Mouse (Mus musculus): Measurements from ENCODE around the gene Arid5b. TPM values are rescaled to one million over a fixed set of nuclear protein-coding genes. Genes with fewer than 3 reads are reported as not detected.
A peak's percentile ranks its signal among the peaks of the same experiment; 100 is the strongest.

Arid5b gene
- polyA plus RNA-seq, 1 experiment from 2014 or later = 10.6 TPM

DNA sequence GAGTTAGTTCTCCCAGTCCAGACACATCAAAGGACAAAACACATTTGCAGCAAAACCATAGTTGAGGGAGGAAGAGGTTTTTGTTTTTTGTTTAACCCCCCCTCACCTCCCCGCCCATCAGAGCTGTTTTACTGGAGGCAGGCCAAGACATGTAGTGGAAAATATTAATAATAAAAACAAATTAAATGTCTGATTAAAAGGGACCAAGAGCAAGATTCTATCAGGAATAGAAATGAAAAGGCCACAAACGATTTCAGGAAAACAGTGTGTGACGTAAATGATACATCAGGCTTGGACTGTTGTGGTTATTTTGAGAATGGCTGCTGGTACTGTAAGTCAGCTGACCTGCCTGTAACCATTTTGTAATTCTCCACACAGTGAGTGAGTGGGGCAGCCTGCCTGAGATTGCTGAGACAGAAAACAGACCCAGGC, 85.7 kb downstream of the Arid5b start:
- no peaks in the 10 kb centered on the region for H3K36me3 ChIP-seq (ENCODE audit: control insufficient read depth, insufficient read depth, low read length)
- no peaks in the 10 kb centered on the region for H3K27me3 ChIP-seq (replicated peaks; ENCODE audit: control insufficient read depth, insufficient read depth, low read length)
- peak overlapping the region; percentile 46 for H3K27ac ChIP-seq (ENCODE audit: low read depth, low read length)
- no peaks in the 10 kb centered on the region for H3K9me3 ChIP-seq (replicated peaks; ENCODE audit: control insufficient read depth, low read length)
- no peak overlapping the region for H3K4me3 ChIP-seq (ENCODE audit: low read depth, low read length)
- no peak overlapping the region for H3K4me2 ChIP-seq (ENCODE audit: low read length)
- H3K9ac ChIP-seq (ENCODE audit: low read length) = 0 out of 2 replicates have a peak overlapping the region, but pooled peaks have one; percentile 5
- DNase-seq (ENCODE audit: low spot score) (peak; percentile 46), ATAC-seq (no peak)
- 22% methylated on average over 3 of the region's 3 CpGs for WGBS
- peaks cover 27% of the 10 kb centered on the region for H3K4me1 ChIP-seq (ENCODE audit: control insufficient read depth, insufficient read depth, low read length)

DNA sequence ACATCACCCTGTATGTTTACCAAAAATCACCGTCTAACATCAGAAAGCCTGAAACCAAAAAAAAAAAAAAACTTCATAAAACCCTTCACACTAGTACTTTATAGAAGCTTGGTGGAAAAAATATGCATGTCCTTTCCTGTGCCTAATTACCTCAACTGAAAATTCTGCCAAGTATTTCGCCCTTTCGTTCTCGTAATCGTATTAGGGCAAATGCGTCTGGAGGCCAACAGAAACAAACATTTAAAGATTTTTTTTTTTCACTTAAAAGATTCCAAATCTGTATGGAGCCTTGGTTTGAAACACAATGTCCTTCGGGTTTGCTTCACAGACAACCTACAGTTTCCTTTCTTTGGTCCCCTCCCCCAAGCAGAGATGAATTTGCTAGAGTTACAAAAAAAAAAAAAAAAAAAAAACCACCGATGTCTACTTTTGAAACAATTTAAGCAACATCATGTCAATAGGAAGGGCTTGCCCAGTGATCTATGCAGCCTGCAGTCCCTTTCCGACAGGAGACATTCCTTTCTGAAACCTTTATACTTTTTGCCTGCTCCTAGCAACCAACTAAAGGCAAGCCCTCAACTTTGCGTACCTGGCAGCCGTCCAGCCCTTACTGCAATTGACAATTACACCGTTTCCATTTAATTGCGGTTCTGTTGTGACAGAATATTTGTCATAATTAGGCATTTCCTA, 86.7 kb downstream of the Arid5b start:
- 6% methylated on average over 13 of the region's 13 CpGs for WGBS
- Histone ChIP-seq H3K27me3 (replicated peaks; ENCODE audit: control insufficient read depth, insufficient read depth, low read length) (no peaks in the 10 kb centered on the region), H3K4me2 (ENCODE audit: low read length) (peak overlapping the region; percentile 35), H3K9ac (ENCODE audit: low read length) (no peak overlapping the region), H3K36me3 (ENCODE audit: control insufficient read depth, insufficient read depth, low read length) (no peaks in the 10 kb centered on the region), H3K4me3 (ENCODE audit: low read depth, low read length) (peak overlapping the region; percentile 0; the same call in 1 of the 2 replicates), H3K27ac (ENCODE audit: low read depth, low read length) (peak overlapping the region; percentile 9; the same call in 1 of the 2 replicates), H3K9me3 (replicated peaks; ENCODE audit: control insufficient read depth, low read length) (no peaks in the 10 kb centered on the region), H3K4me1 (ENCODE audit: control insufficient read depth, insufficient read depth, low read length) (peaks cover 27% of the 10 kb centered on the region)
- DNase-seq (ENCODE audit: low spot score) = peak; percentile 79
- ATAC-seq = peak; percentile 62

DNA sequence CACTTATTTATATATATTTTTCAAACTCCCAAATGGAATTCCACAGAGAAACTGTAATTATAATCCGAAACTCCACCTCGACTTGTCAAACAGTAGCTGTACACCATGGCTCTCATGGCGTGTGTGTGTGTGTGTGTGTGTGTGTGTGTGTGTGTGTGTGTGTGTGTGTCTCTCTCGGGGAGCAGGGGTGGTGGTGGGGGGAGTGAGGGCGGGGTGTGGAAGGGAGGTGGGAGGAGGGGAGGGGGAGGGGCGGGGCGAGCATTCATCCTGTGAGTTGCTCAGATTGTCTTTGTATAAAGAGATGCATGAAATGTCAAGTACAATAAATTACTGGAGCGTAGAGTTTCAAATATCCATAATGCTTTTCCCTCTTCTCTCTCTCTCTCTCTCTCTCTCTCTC, 87.4 kb downstream of the Arid5b start:
- H3K4me2 ChIP-seq (ENCODE audit: low read length) = peak overlapping the region; percentile 35
- H3K9me3 ChIP-seq (replicated peaks; ENCODE audit: control insufficient read depth, low read length) = no peaks in the 10 kb centered on the region
- WGBS = 12% methylated on average over 6 of the region's 8 CpGs
- H3K27ac ChIP-seq (ENCODE audit: low read depth, low read length) = peak overlapping the region; percentile 9; the same call in 1 of the 2 replicates
- H3K9ac ChIP-seq (ENCODE audit: low read length) = no peak overlapping the region
- 0 out of 2 replicates have a peak overlapping the region, but pooled peaks have one; percentile 0 for H3K4me3 ChIP-seq (ENCODE audit: low read depth, low read length)
- peak; percentile 56 for DNase-seq (ENCODE audit: low spot score)
- peak; percentile 60 for ATAC-seq
- peaks cover 27% of the 10 kb centered on the region for H3K4me1 ChIP-seq (ENCODE audit: control insufficient read depth, insufficient read depth, low read length)
- H3K36me3 ChIP-seq (ENCODE audit: control insufficient read depth, insufficient read depth, low read length) = no peaks in the 10 kb centered on the region
- H3K27me3 ChIP-seq (replicated peaks; ENCODE audit: control insufficient read depth, insufficient read depth, low read length) = no peaks in the 10 kb centered on the region

DNA sequence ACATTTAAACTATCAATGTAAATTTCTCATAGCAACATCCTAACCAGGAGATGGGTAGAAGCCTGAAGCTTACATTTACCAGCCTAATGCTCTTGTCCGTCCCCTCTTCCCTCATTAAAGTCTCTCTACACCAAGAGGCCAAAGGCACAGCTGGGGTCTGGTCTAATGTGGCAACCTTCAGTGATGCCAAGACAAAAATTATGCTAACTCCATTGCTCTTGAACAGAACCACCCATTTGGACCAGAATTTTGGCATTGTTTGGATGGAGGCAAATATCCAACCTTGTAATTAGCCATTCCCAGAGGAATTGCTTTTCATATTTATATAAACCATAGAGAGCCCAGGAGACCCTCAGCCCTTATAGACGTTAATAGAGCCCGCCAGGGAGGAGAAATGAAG, 88.7 kb downstream of the Arid5b start:
- H3K9me3 ChIP-seq (replicated peaks; ENCODE audit: control insufficient read depth, low read length) = no peaks in the 10 kb centered on the region
- H3K36me3 ChIP-seq (ENCODE audit: control insufficient read depth, insufficient read depth, low read length) = no peaks in the 10 kb centered on the region
- H3K9ac ChIP-seq (ENCODE audit: low read length) = no peak overlapping the region
- H3K27me3 ChIP-seq (replicated peaks; ENCODE audit: control insufficient read depth, insufficient read depth, low read length) = no peaks in the 10 kb centered on the region
- no peak overlapping the region for H3K27ac ChIP-seq (ENCODE audit: low read depth, low read length)
- ATAC-seq (no peak), DNase-seq (ENCODE audit: low spot score) (no peak)
- peaks cover 27% of the 10 kb centered on the region for H3K4me1 ChIP-seq (ENCODE audit: control insufficient read depth, insufficient read depth, low read length)
- H3K4me2 ChIP-seq (ENCODE audit: low read length) = no peak overlapping the region
- H3K4me3 ChIP-seq (ENCODE audit: low read depth, low read length) = no peak overlapping the region
- 38% methylated on average over 3 of the region's 3 CpGs for WGBS

DNA sequence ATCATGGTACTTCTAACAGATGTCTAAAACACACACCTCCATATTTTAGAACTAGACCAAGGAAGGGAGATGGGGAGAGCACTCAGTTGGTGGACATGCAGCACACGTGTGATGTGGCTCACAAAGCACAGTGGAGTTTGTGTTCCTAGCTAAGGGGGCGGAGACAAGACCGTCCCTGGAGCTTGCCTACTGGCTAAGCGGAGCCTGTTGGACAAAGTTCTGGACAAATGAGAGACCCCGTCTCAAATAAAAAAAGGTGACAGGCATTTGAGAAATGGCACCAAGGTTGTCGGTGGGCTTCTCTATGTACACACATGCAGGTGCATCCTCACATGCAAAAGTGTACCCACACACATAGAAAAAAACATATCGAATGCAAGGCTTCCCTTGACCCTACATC, 95.4 kb downstream of the Arid5b start:
- H3K9ac ChIP-seq (ENCODE audit: low read length) = no peak overlapping the region
- no peak overlapping the region for H3K4me2 ChIP-seq (ENCODE audit: low read length)
- no peak for DNase-seq (ENCODE audit: low spot score)
- H3K27me3 ChIP-seq (replicated peaks; ENCODE audit: control insufficient read depth, insufficient read depth, low read length) = no peaks in the 10 kb centered on the region
- H3K4me3 ChIP-seq (ENCODE audit: low read depth, low read length) = no peak overlapping the region
- H3K4me1 ChIP-seq (ENCODE audit: control insufficient read depth, insufficient read depth, low read length) = no peaks in the 10 kb centered on the region
- no peak for ATAC-seq
- H3K27ac ChIP-seq (ENCODE audit: low read depth, low read length) = no peak overlapping the region
- 88% methylated on average over 7 of the region's 7 CpGs for WGBS
- H3K36me3 ChIP-seq (ENCODE audit: control insufficient read depth, insufficient read depth, low read length) = no peaks in the 10 kb centered on the region
- no peaks in the 10 kb centered on the region for H3K9me3 ChIP-seq (replicated peaks; ENCODE audit: control insufficient read depth, low read length)

DNA sequence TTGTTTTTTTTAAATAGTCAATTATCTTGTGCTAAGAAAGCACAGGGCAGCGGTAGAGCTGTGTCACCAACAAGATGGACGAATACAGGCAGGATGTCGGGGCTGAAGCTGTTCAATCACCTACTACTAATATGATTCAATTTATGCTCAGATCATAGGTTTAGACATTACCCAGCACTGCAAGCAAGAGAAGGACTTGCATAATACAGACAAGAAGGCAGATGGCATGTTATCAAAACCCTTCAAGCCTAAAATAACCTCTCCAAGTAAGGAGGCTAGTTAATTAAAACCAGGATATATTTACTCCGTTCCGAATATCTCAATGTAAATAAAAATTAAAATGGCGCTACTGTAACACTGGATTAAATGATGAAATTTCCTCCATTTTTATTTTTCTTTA, 96.3 kb downstream of the Arid5b start:
- Histone ChIP-seq H3K4me3 (ENCODE audit: low read depth, low read length) (no peak overlapping the region), H3K27ac (ENCODE audit: low read depth, low read length) (no peak overlapping the region), H3K9ac (ENCODE audit: low read length) (no peak overlapping the region), H3K9me3 (replicated peaks; ENCODE audit: control insufficient read depth, low read length) (no peaks in the 10 kb centered on the region), H3K4me2 (ENCODE audit: low read length) (no peak overlapping the region), H3K27me3 (replicated peaks; ENCODE audit: control insufficient read depth, insufficient read depth, low read length) (no peaks in the 10 kb centered on the region), H3K4me1 (ENCODE audit: control insufficient read depth, insufficient read depth, low read length) (no peaks in the 10 kb centered on the region), H3K36me3 (ENCODE audit: control insufficient read depth, insufficient read depth, low read length) (no peaks in the 10 kb centered on the region)
- 77% methylated on average over 6 of the region's 6 CpGs for WGBS
- no peak for ATAC-seq
- no peak for DNase-seq (ENCODE audit: low spot score)

DNA sequence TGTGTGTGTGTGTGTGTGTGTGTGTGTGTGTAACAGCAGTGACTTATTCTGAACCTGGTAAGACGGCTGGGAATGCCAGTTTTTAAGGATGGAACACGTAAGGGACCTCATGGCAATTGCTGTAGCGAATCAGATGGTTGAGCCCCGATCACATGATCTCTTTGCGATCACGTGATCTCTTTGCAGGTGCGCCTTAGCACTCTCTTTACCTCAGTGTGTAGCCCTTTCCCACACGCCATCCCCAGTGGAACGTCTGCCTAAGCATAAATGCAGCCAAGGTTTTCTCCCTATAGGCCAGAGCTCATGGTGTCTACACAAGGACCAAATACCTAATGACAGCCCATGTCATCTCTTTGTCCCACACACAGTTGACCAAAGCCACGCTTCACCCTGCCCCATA, 97.4 kb downstream of the Arid5b start:
- H3K4me3 ChIP-seq (ENCODE audit: low read depth, low read length) = no peak overlapping the region
- no peaks in the 10 kb centered on the region for H3K9me3 ChIP-seq (replicated peaks; ENCODE audit: control insufficient read depth, low read length)
- ATAC-seq = no peak
- H3K4me2 ChIP-seq (ENCODE audit: low read length) = no peak overlapping the region
- no peaks in the 10 kb centered on the region for H3K36me3 ChIP-seq (ENCODE audit: control insufficient read depth, insufficient read depth, low read length)
- no peak overlapping the region for H3K27ac ChIP-seq (ENCODE audit: low read depth, low read length)
- H3K4me1 ChIP-seq (ENCODE audit: control insufficient read depth, insufficient read depth, low read length) = no peaks in the 10 kb centered on the region
- 95% methylated on average over 10 of the region's 10 CpGs for WGBS
- DNase-seq (ENCODE audit: low spot score) = no peak
- no peaks in the 10 kb centered on the region for H3K27me3 ChIP-seq (replicated peaks; ENCODE audit: control insufficient read depth, insufficient read depth, low read length)
- H3K9ac ChIP-seq (ENCODE audit: low read length) = no peak overlapping the region

DNA sequence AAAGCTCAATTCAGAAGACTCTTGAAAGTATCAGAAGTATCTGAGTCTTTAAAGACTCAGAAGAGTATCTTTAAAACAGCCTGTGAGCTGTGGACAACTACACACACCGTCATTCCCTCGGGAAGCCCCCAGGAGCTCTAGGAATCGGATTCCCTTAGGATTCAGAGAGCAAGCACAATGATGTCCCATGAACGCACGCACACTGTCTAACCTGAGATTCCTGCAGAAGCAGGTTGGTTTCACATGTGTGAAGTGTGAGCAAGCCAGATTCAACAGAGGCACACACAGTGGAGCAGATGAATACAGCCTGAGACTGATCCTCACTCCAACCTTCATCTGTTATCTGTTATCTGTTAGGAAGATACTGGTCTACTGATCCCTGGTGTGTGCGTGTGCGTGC, 97.8 kb downstream of the Arid5b start:
- no peak overlapping the region for H3K4me2 ChIP-seq (ENCODE audit: low read length)
- 91% methylated on average over 7 of the region's 7 CpGs for WGBS
- H3K27ac ChIP-seq (ENCODE audit: low read depth, low read length) = no peak overlapping the region
- H3K9me3 ChIP-seq (replicated peaks; ENCODE audit: control insufficient read depth, low read length) = no peaks in the 10 kb centered on the region
- DNase-seq (ENCODE audit: low spot score) = no peak
- H3K27me3 ChIP-seq (replicated peaks; ENCODE audit: control insufficient read depth, insufficient read depth, low read length) = no peaks in the 10 kb centered on the region
- ATAC-seq = no peak
- H3K4me3 ChIP-seq (ENCODE audit: low read depth, low read length) = no peak overlapping the region
- no peaks in the 10 kb centered on the region for H3K4me1 ChIP-seq (ENCODE audit: control insufficient read depth, insufficient read depth, low read length)
- no peaks in the 10 kb centered on the region for H3K36me3 ChIP-seq (ENCODE audit: control insufficient read depth, insufficient read depth, low read length)
- H3K9ac ChIP-seq (ENCODE audit: low read length) = no peak overlapping the region

DNA sequence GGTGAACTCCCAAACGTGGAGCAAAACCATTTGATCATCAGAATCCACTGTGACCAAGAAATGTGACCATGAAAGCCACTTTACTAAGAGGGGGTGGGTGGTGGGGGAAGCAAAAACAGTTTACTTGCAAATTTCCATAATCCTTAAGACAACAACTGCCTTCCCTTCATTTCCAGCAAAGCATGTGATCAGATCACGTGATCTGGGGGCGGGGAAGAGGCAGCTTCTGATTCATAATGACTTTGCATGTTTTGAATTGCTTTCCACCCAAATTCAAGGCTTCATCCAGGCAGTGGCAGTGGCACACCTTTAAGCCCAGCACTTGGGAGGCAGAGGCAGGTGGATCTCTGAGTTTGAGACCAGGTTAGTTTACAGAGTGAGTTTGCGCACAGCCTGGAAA, 98.4 kb downstream of the Arid5b start:
- no peak overlapping the region for H3K4me2 ChIP-seq (ENCODE audit: low read length)
- ATAC-seq = no peak
- H3K4me3 ChIP-seq (ENCODE audit: low read depth, low read length) = no peak overlapping the region
- H3K9ac ChIP-seq (ENCODE audit: low read length) = no peak overlapping the region
- no peaks in the 10 kb centered on the region for H3K9me3 ChIP-seq (replicated peaks; ENCODE audit: control insufficient read depth, low read length)
- H3K27ac ChIP-seq (ENCODE audit: low read depth, low read length) = no peak overlapping the region
- DNase-seq (ENCODE audit: low spot score) = no peak
- 73% methylated on average over 4 of the region's 4 CpGs for WGBS
- no peaks in the 10 kb centered on the region for H3K36me3 ChIP-seq (ENCODE audit: control insufficient read depth, insufficient read depth, low read length)
- no peaks in the 10 kb centered on the region for H3K4me1 ChIP-seq (ENCODE audit: control insufficient read depth, insufficient read depth, low read length)
- H3K27me3 ChIP-seq (replicated peaks; ENCODE audit: control insufficient read depth, insufficient read depth, low read length) = no peaks in the 10 kb centered on the region

Measured in forebrain, embryonic 14.5 days (tissue).